Mouse (Mus musculus): ENCODE measurements at regions not wholly inside any gene's neighbourhood (a gene's known extent, or its start where the extent isn't known, plus 50 kb on each side); places are given as distances from the start of the nearest gene placed in this dataset.

DNA sequence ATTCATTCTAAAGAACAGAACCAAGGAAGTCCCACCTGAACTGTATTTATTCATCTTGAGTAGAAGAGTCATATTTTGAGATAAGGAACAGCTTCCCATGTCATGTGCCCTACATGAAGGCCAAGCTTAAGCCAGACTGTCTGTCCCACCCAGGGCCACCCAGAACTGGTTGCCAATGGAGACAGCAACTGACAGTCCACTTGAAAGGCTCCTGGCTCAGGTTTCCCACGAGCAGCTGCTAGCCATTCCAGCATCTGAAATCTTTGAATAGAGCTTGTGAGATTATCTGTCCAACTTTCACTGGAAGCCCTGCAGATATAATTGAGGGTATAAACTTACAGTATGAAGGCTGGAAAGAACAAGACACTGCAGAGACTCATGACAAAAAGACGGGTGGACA is 1510.6 kb downstream of the Slc22a22 start:
- H3K27me3 ChIP-seq (ENCODE audit: insufficient read depth, low read length): no peaks in the 10 kb centered on the region
- no peaks in the 10 kb centered on the region for H3K36me3 ChIP-seq (ENCODE audit: insufficient read depth, low read length)
- H3K4me1 ChIP-seq (replicated peaks; ENCODE audit: low read depth, low read length): peaks cover 24% of the 10 kb centered on the region
- H3K9me3 ChIP-seq (ENCODE audit: low read length): no peaks in the 10 kb centered on the region
- no peak overlapping the region for H3K4me3 ChIP-seq (replicated peaks; ENCODE audit: low read length)
- TF ChIP-seq POU5F1 (IDR thresholded peaks at IDR 0.05; ENCODE audit: borderline replicate concordance, low read length): no peak

DNA sequence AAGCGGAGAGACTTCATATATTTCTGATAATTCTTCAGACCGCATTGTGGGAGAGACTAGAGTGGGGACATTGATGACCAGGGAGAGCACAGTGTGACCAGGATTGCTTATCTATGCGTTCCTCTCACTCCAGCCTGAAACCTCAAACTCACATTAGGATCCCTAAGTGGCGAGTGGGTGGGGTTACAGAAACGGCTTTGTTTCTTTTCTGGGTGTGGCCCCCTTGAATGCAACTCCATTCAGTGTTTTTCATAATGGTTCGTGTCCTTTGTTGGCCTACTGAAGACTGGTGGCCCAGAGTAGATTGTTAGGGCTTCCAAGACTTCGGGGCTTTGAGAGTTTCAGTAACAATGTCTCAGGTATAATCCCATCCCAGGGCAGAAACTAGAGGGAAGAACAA is 1512.1 kb downstream of the Slc22a22 start:
- H3K36me3 ChIP-seq (ENCODE audit: insufficient read depth, low read length): no peaks in the 10 kb centered on the region
- H3K4me3 ChIP-seq (replicated peaks; ENCODE audit: low read length): no peak overlapping the region
- peaks cover 24% of the 10 kb centered on the region for H3K4me1 ChIP-seq (replicated peaks; ENCODE audit: low read depth, low read length)
- TF ChIP-seq POU5F1 (IDR thresholded peaks at IDR 0.05; ENCODE audit: borderline replicate concordance, low read length) (no peak), CTCF (conservative IDR thresholded peaks at IDR 0.05; ENCODE audit: low read length) (no peak), NANOG (IDR thresholded peaks at IDR 0.05; ENCODE audit: borderline replicate concordance, low read length) (0 out of 2 replicates have a peak, but pooled peaks have one; percentile 20)
- H3K27me3 ChIP-seq (ENCODE audit: insufficient read depth, low read length): no peaks in the 10 kb centered on the region
- no peaks in the 10 kb centered on the region for H3K9me3 ChIP-seq (ENCODE audit: low read length)

DNA sequence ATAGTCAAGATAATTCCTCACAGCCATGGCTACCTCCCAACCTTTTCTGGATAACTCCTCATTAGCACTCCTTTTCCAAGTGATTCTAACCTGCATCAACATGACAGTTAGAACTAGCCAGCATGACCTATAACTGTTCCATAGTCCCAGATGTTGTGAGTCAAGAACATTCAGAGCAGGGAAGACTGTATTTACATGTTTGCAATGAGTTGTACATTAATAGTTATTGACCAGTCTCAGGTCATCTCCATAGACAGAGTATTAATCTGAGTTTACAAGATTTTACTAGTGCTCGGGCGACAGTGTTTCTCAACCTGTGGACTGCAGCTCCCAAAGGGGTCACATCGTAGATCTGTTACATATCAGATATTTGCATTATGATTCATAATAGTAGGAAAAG is 1515.3 kb downstream of the Slc22a22 start:
- Histone ChIP-seq H3K27me3 (ENCODE audit: insufficient read depth, low read length) (no peaks in the 10 kb centered on the region), H3K4me1 (replicated peaks; ENCODE audit: low read depth, low read length) (peaks cover 24% of the 10 kb centered on the region), H3K9me3 (ENCODE audit: low read length) (no peaks in the 10 kb centered on the region), H3K4me3 (replicated peaks; ENCODE audit: low read length) (no peak overlapping the region), H3K36me3 (ENCODE audit: insufficient read depth, low read length) (no peaks in the 10 kb centered on the region)
- TF ChIP-seq NANOG (IDR thresholded peaks at IDR 0.05; ENCODE audit: borderline replicate concordance, low read length) (no peak), POU5F1 (IDR thresholded peaks at IDR 0.05; ENCODE audit: borderline replicate concordance, low read length) (no peak), CTCF (conservative IDR thresholded peaks at IDR 0.05; ENCODE audit: low read length) (no peak)
